Mouse (Mus musculus) retina, embryonic 14.5 days (tissue): Measurements from ENCODE around the gene Dbi.

Source experiments
- DNase-seq: peaks from one replicate; pipeline ENCODE4 v3.0.0-alpha.2; 2015; ENCODE audit warnings: low spot score

Dbi gene

GRCm38 (mm10) chr1:120120969-120121811, at the start of gene Dbi, which contains the start of gene 3110009E18Rik:
TSS of gene Dbi (minus strand) at chr1:120121078.
TSS of gene 3110009E18Rik (plus strand) at chr1:120121187.
- peak; percentile 98 for DNase-seq

DNA sequence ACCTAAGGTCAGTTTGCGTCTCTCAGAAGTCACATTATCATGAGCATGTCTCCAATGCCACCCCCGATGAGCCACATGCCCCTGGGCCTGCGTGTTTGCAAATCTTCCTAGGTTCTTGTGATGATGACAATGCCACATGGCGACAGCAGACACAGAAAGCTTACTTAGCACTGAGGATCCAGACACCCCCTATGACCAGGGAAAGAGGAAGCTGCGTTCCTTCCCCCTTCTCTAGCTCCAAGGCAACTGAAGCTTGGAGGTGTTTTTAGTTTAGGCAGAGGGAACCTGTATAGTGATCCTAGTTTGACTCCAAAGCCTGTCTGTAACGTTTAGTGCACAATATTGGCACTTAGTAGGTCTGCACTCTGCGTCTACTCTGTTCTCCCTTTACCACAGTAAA, 49.4 kb upstream of the Dbi start:
- DNase-seq: no peak

GRCm38 (mm10) chr1:120168674-120169073, 47.8 kb upstream of the Dbi start:
- no peak for DNase-seq

GRCm38 (mm10) chr1:120168016-120168415, 47.1 kb upstream of the Dbi start:
- DNase-seq: peak; percentile 23

GRCm38 (mm10) chr1:120162616-120163015, 41.7 kb upstream of the Dbi start:
- DNase-seq: no peak

- no peak for DNase-seq
Measured at GRCm38 (mm10) chr1:120161502-120161901, 40.6 kb upstream of the Dbi start.

DNA sequence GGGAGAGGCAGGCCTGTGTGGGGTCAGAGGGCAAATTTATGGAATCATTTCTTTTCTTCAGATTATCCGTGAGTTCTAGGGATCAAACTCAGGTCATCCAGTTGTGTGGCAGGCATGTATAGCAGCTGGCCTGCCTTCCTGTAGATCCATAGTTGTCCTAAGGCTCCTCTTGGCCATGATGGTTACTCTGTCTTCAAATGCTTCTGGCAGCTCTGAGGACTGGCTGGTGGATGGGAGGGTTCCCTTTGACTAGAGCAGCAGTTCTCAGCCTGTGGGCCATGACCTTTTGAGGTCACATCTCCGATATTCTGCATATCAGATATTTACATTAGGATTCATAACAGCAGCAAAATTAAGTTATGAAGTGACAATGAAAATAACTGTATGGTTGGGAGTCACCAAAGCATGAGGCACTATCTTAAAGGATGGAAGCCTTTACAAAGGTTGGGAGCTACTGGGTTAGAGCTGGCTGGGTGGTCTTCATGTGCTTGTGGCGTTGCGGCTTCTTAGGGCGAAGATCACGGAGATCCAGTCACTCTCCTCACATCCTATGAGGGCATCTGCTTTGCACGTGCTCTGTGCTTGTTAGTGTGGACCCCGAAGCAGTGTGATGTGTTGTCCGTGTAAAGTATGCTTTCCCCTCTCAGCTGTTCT, 37.7 kb upstream of the Dbi start:
- no peak for DNase-seq

- peak; percentile 70 for DNase-seq
Measured at GRCm38 (mm10) chr1:120155325-120155724, 34.4 kb upstream of the Dbi start.

DNA sequence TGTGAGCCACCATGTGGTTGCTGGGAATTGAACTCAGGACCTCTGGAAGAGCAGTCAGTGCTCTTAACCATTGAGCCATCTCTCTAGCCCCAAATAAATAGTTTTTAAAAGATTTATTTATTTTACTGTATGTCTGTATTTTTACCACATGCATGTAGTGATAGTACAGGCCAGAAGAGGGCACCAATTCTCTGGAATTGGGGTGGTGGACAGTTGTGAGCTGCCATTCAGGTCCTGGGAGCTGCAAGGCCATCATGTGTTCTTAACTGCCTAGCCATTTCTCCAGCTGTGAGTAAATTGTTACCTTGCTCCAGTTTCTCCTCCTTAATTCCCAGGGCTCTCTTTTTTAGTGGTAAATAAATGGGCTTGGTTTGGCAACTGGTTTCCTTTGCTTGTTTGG, 33.4 kb upstream of the Dbi start:
- DNase-seq: peak; percentile 57

DNA sequence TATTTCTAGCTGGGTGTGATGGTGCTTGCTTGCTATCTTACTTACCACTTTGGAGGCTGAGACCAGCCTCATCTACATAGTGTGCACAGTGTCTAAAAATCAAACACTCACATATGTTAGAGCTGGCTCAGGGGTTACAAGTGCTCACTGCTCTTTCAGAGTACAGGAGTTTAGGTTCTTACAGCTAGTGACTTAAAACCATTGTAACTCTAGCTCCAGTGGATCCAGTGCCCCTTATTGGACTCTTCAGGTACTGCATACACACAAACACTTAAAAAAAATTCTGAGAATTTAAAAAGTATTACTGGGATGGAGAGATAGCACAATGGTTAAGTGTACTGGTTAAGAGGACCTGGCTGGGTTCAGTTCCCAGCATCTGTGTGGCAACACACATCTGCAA, 26.1 kb upstream of the Dbi start:
- DNase-seq: no peak

DNA sequence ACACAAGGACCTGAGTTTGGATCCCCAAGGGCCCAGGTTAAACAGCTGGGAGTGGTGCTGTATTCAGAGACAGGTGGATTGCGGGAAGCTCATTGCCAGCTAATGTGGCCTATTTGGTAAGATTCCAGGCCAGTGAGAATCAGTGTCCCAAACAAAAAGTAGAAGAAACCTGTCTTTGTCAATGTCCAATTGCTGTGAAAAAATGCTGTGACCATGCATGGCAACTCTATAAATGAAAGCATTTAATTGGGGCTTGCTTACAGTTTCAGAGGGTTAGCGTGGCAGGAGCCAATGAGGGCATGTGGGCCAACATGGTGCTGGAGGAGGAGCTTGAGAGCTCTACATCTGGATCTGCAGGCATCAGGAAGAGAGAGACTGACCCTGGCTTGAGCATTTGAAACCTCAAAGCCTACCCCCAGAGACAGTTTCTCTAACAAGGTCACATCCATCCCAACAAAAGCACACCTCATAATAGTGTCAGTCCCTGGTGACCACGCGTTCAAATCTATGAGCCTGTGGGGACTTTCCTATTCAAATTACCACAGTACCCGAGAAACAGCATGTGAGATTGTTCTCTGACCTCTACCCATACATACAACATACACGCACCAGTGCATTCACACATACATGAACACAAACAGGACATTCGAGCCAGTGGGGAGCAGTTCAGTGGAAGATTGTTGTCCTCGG, 24.8 kb upstream of the Dbi start:
- no peak for DNase-seq

GRCm38 (mm10) chr1:120142551-120142950, 21.7 kb upstream of the Dbi start:
- DNase-seq: no peak

GRCm38 (mm10) chr1:120140144-120140693, 19.3 kb upstream of the Dbi start:
- no peak for DNase-seq

- DNase-seq: no peak
Measured at GRCm38 (mm10) chr1:120138923-120139540, 18.2 kb upstream of the Dbi start.

DNA sequence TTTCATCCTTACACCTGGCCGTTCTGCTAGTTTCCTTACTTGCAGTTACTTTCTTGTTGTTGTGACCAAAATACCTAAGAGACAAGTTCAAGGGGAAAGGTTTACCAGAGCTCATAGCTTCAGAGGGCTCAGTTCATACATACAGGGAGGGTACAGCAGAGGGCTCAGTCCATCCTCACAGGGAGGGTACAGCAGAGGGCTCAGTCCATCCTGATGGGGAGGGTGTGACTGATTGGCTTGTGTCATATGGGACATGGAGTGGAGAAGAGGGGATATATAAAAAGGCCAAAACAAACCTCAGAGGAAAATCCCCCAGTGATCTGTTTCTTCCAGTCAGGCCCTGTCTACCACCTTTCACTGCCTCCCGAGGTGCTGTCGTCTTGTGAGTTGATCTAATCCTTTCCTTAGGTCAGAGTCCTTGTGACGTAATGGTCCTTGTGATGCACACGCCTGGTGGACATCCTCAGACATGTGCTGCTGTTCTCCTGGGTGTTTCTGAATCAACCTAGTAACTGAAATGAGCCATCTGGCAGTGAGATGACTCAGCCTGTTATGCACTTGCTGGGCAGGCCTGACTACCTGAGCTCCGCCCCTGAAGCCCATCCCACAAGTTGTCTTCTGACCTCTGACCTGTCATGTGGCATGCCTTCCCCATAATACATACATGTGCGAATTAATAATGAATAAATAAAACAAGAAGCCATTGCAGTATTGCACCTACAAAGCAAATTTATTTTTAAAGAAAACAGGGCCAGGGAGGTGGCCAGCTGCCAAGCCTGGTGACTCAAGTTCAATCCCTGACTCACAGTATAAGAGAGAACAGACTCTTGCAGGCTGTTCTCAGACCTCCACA, 15.3 kb upstream of the Dbi start:
- no peak for DNase-seq

GRCm38 (mm10) chr1:120132376-120132775, 11.5 kb upstream of the Dbi start:
- no peak for DNase-seq

GRCm38 (mm10) chr1:120126318-120126717, 5.4 kb upstream of the Dbi start:
- DNase-seq: no peak

- no peak for DNase-seq
Measured at GRCm38 (mm10) chr1:120125471-120125870, 4.6 kb upstream of the Dbi start.

DNA sequence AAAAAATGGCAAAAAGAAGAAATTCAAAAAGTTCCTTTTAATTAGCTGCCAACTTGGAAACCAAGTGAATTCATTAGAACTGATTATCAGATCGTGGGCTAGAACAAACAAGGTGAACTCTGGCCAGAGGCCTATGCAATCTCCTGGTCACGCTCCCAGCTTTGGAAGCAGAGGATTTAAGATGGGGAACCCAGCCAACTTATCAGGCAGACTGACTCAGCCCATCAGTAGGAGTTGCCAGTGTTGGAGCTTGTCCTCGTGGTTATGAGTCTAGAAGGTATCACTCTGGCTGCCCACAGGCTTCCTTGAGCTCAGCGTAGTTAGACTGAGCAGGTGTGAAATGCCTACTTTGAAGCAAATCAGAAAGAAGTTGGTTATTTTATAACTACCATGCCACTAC, 4.0 kb upstream of the Dbi start:
- no peak for DNase-seq

DNA sequence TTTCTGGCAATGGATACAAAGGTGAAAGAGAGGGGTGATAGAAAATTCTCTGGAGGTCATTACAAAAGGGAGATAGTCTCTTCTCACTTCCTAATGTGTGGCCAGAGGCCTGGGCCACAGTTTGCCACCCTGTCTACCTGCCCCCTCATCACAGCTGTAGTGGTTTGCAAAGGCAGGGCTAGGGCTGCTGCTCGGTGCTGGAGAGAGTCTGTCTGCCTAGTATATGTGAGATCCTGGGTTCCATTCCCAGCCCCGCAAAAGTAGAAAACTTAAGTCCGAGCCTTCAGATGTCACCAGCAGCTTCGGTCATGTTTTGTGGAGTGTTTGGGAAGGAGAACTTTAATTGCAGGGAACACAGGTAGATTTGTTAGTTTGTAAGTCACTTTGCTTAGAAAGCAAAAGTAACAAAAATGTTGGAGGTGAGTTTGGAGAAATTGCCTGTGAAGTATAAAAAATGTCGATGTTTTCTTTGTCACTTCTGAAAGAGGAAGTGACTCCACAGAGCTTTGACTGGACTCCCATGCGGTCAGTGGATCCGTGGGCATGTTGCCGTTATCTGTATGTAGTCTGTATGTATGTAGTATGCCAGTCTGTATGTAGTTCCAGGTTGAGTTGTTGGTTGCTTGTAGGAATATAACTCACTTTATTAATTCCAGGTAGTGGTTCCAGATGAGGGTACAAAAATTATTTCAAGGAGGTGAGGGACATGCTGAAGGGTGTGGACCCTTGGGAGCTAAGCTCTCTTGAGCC, 1.9 kb upstream of the Dbi start:
- DNase-seq: no peak
